Mouse (Mus musculus) midbrain, embryonic 10.5 days (tissue): ENCODE data around the gene Vmn2r76. TPM values are rescaled to one million over a fixed set of nuclear protein-coding genes. Genes with fewer than 3 reads are reported as not detected.
"Not testable (repeated sequence)": the region's sequence is repeated elsewhere in the genome, so short reads cannot be mapped to it uniquely, and the experiment has no call there.

ENCODE experiments used
- DNase-seq: peaks from one replicate; pipeline ENCODE4 v3.0.0-alpha.2; 2017; ENCODE audit warnings: low spot score
- H3K27ac ChIP-seq: fragments of 300-500 bp; sonication (generic); replicated peaks from 2 replicates; pipeline ENCODE4 v1.5.1; 2016; ENCODE audit warnings: mild to moderate bottlenecking
- H3K27me3 ChIP-seq: fragments of 300-500 bp; sonication (generic); 2 replicates; pipeline ENCODE4 v1.6.1; 2016; ENCODE audit warnings: low read depth, mild to moderate bottlenecking; ENCODE audit not compliant: poor library complexity, severe bottlenecking
- H3K36me3 ChIP-seq: fragments of 300-500 bp; sonication (generic); 2 replicates; pipeline ENCODE4 v1.6.1; 2016; ENCODE audit warnings: mild to moderate bottlenecking, moderate library complexity
- H3K4me1 ChIP-seq: fragments of 300-500 bp; sonication (generic); 2 replicates; pipeline ENCODE4 v1.6.1; 2016
- H3K4me3 ChIP-seq: fragments of 300-500 bp; sonication (generic); 2 replicates; pipeline ENCODE4 v1.5.1; 2016; ENCODE audit warnings: mild to moderate bottlenecking, moderate library complexity
- H3K9me3 ChIP-seq: fragments of 300-500 bp; sonication (generic); replicated peaks from 2 replicates; pipeline ENCODE4 v1.6.1; 2016; ENCODE audit warnings: mild to moderate bottlenecking
- WGBS: fragments of 180-500 bp; shearing (Covaris S2); methylation state at CpG from one replicate; pipeline ENCODE4 v1.1.7; 2016; 5-methylcytosine and 5-hydroxymethylcytosine counted together
- polyA plus RNA-seq: library from polyadenylated mRNA; unstranded; fragments of >200 nt; fragmentation: Nextera tagmentation; extraction: Ambion mirVana; gene quantifications from 2 replicates; pipeline ENCODE4 v1.2.1, GENCODE M21; 2016

The Vmn2r76 gene
- not detected in 2 replicates for polyA plus RNA-seq

DNA sequence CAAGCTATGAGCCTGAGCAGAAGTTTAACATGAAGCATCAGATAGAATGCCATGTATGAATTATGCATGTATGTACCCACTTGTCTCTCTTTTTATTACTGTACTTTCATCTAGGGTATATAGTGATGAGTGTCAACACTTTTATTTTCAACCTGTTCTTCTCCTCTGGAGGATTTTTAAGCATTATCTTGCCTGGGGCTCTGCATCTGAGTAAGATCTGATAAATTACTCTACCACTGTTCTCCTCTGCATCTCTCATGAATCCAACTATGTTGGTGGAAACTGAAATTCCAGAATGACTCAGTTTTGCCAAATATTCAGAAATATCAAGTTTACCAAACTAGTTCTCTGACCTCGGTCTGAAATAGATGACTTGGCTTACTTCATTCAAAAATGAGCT lies at the start of gene Vmn2r76:
TSS of gene Vmn2r76 (minus strand) at position 101 of the 400 bp plus-strand sequence.
- H3K27me3 ChIP-seq, result no peaks in the 10 kb centered on the region
- no peak within 1 kb of the TSS for H3K27ac ChIP-seq
- no peaks in the 10 kb centered on the region for H3K9me3 ChIP-seq
- no peak within 1 kb of the TSS for H3K4me3 ChIP-seq
- WGBS, result 78% methylated on average over 1 of the region's 1 CpGs
- H3K36me3 ChIP-seq, result no peaks in the 10 kb centered on the region
- no peaks in the 10 kb centered on the region for H3K4me1 ChIP-seq
- DNase-seq, result no peak

GRCm38 (mm10) chr7:86277072-86277471 lies 31.0 kb upstream of the Vmn2r76 start, which contains the start of gene Olfr310:
Olfr310 (minus strand) TSS chr7:86277172.
- Histone ChIP-seq H3K27me3 (no peaks in the 10 kb centered on the region), H3K36me3 (no peaks in the 10 kb centered on the region), H3K4me3 (no peak within 1 kb of the TSS), H3K27ac (no peak within 1 kb of the TSS), H3K4me1 (no peaks in the 10 kb centered on the region), H3K9me3 (no peaks in the 10 kb centered on the region)
- WGBS, result 96% methylated on average over 1 of the region's 1 CpGs
- no peak for DNase-seq

DNA sequence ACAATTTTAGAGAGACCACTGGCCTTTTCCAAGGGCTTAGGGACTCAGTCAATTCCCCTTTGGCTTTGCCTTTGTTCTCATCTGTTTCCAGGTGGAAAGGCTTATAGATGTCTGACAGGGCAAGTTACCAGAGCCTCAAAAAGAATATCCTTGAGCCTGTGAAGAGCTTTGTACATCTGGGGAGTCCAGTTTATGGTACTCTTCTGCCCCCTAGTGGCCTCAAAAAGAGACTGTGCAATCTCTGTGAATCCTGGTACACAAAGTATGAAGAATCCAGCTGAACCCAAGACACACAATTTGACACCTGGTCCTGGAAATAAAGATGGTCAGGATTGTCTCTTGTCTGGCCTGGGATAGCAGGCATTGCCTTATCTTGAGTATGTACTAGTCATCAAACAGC lies 34.8 kb downstream of the Vmn2r76 start:
- no peaks in the 10 kb centered on the region for H3K4me1 ChIP-seq
- H3K9me3 ChIP-seq, result no peaks in the 10 kb centered on the region
- H3K4me3 ChIP-seq, result no peak overlapping the region
- no peaks in the 10 kb centered on the region for H3K27me3 ChIP-seq
- H3K36me3 ChIP-seq, result no peaks in the 10 kb centered on the region
- DNase-seq, result peak; percentile 26
- H3K27ac ChIP-seq, result no peak overlapping the region

- H3K9me3 ChIP-seq, H3K27me3 ChIP-seq, H3K36me3 ChIP-seq, DNase-seq, H3K4me1 ChIP-seq, H3K27ac ChIP-seq, H3K4me3 ChIP-seq: not testable (repeated sequence)
- 83% methylated on average over 1 of the region's 1 CpGs for WGBS
Observed at GRCm38 (mm10) chr7:86171678-86172077, 74.4 kb downstream of the Vmn2r76 start, which contains the start of gene Vmn2r75. Vmn2r75 (minus strand) TSS chr7:86171778.

Other genes with a start within 250 kb of the Vmn2r76 start
- not detected in 2 replicates for gene Vmn2r75, start 74.5 kb downstream of the Vmn2r76 start, polyA plus RNA-seq
- not detected in 2 replicates for gene Olfr310, start 30.9 kb upstream of the Vmn2r76 start, polyA plus RNA-seq
- not detected in 2 replicates for gene Olfr309, start 67.4 kb upstream of the Vmn2r76 start, polyA plus RNA-seq
- not detected in 2 replicates for gene Olfr308, start 79.3 kb upstream of the Vmn2r76 start, polyA plus RNA-seq
- gene Olfr307, start 91.3 kb upstream of the Vmn2r76 start, polyA plus RNA-seq, result not detected in 2 replicates
- gene Olfr305, start 120.6 kb upstream of the Vmn2r76 start, polyA plus RNA-seq, result not detected in 2 replicates
- gene Olfr304, start 140.3 kb upstream of the Vmn2r76 start, polyA plus RNA-seq, result not detected in 2 replicates
- gene Olfr303, start 151.5 kb upstream of the Vmn2r76 start, polyA plus RNA-seq, result not detected in 2 replicates
- not detected in 2 replicates for gene Olfr301, start 157.5 kb upstream of the Vmn2r76 start, polyA plus RNA-seq
- gene Olfr299, start 213.6 kb upstream of the Vmn2r76 start, polyA plus RNA-seq, result not detected in 2 replicates
- gene Olfr298, start 246.2 kb upstream of the Vmn2r76 start, polyA plus RNA-seq, result not detected in 2 replicates